In the genomic region with DNA sequence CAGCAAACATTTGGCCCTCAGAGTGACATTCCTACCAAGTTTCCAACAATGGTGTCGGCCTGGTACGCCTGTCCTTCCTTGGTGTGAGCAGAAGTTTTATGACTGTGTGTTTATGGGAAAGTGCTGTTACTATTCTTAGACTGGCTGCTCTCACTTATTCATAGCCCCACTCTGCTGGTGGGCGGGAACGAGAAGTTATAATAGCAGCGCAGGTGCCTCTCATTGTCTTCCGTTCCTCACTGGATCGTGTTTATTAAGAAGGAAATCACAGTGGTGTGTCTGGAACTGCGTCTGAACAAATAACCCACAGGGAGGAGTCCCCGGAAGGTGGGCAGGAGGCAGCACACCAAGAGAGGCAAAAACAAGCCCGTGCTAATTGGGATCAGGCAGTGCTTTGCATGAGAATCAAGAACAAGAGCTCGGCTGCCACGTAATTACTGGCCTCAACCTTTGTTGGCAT, we compare ENCODE assay signal across 10 mouse cellular contexts.
DNase-seq lines count a peak whose midpoint lies in the region; ATAC-seq and TF ChIP-seq lines count a peak whose summit lies in the region.
"Had no signal": no experiment of that assay in that cellular context is flagged by ENCODE, and none has a peak within 500 bp of the region (broad histone marks: within the 10 kb centered on the region; RNA-seq: fewer than 3 reads in every experiment).

No protein-coding gene starts in this region.

- H3K27me3 ChIP-seq in lung, embryonic 14.5 days (ENCODE audit: insufficient read depth, low read length): no peaks in the 10 kb centered on the region
- no peaks in the 10 kb centered on the region for H3K27me3 ChIP-seq in heart, embryonic 12.5 days (replicated peaks)
- H3K27me3 ChIP-seq: stomach, embryonic 15.5 days had no signal

- H3K4me2 ChIP-seq in lung, embryonic 14.5 days: no peak overlapping the region
- peak overlapping the region; percentile 54 for H3K4me2 ChIP-seq in heart, embryonic 12.5 days
- H3K4me2 ChIP-seq: stomach, embryonic 15.5 days had no signal

- no peak overlapping the region for H3K9ac ChIP-seq in lung, embryonic 14.5 days
- no peak overlapping the region for H3K9ac ChIP-seq in heart, embryonic 12.5 days
- H3K9ac ChIP-seq: stomach, embryonic 15.5 days had no signal

- peaks cover 3% of the 10 kb centered on the region; the same call in 1 of the 2 replicates for H3K9me3 ChIP-seq in lung, embryonic 14.5 days (ENCODE audit: low read depth, low read length)
- H3K9me3 ChIP-seq in heart, embryonic 12.5 days (replicated peaks): peaks cover 7% of the 10 kb centered on the region; the same call in 1 of the 2 replicates
- H3K9me3 ChIP-seq: stomach, embryonic 15.5 days had no signal

- ATAC-seq in lung, embryonic 14.5 days (ENCODE audit: insufficient read depth): no peak
- no peak for ATAC-seq in heart, embryonic 12.5 days (ENCODE audit: insufficient number of reproducible peaks, low FRiP score)

- no peak overlapping the region for H3K4me3 ChIP-seq in lung, embryonic 14.5 days (ENCODE audit: low read depth, low read length)
- no peak overlapping the region for H3K4me3 ChIP-seq in lung, adult 2 months (replicated peaks; ENCODE audit: extremely low read depth, low read depth, low read length)
- no peak overlapping the region; the same call in 1 of the 2 replicates for H3K4me3 ChIP-seq in heart, embryonic 12.5 days
- H3K4me3 ChIP-seq: stomach, embryonic 15.5 days had no signal

- peak; percentile 24 for DNase-seq in lung, embryonic 14.5 days
- no peak for DNase-seq in lung, adult 2 months
- DNase-seq in T-cell, adult 2 months (ENCODE audit: low spot score): peak; percentile 86
- peak; percentile 28 for DNase-seq in retina, embryonic 14.5 days (ENCODE audit: low spot score)
- no peak for DNase-seq in layer of hippocampus, adult 18-20 months (ENCODE audit: low spot score in 2 of 2)
- DNase-seq in adrenal gland, adult 8-10 months: no peak
- DNase-seq in gastrocnemius, postnatal 25 days: no peak
- DNase-seq: cerebellum, adult 18-20 months had no signal

- H3K27ac ChIP-seq in lung, embryonic 14.5 days (ENCODE audit: low read depth): no peak overlapping the region; the same call in 1 of the 2 replicates
- H3K27ac ChIP-seq in heart, embryonic 12.5 days (ENCODE audit: poor library complexity, severe bottlenecking): peak overlapping the region; percentile 75
- H3K27ac ChIP-seq: stomach, embryonic 15.5 days had no signal

- H3K4me1 ChIP-seq in lung, embryonic 14.5 days (ENCODE audit: insufficient read depth): no peaks in the 10 kb centered on the region
- no peaks in the 10 kb centered on the region for H3K4me1 ChIP-seq in lung, adult 2 months (ENCODE audit: control insufficient read depth, insufficient read depth, low read length)
- peaks cover 33% of the 10 kb centered on the region for H3K4me1 ChIP-seq in heart, embryonic 12.5 days (replicated peaks)
- H3K4me1 ChIP-seq: stomach, embryonic 15.5 days had no signal

- H3K36me3 ChIP-seq in lung, embryonic 14.5 days (ENCODE audit: insufficient read depth): no peaks in the 10 kb centered on the region
- H3K36me3 ChIP-seq in heart, embryonic 12.5 days: no peaks in the 10 kb centered on the region
- H3K36me3 ChIP-seq: stomach, embryonic 15.5 days had no signal

- TF ChIP-seq POLR2A in lung, adult 2 months (IDR thresholded peaks at IDR 0.05; ENCODE audit: borderline replicate concordance, extremely low read depth, low read depth, low read length): no peak

- TF ChIP-seq CTCF in lung, embryonic 14.5 days (IDR thresholded peaks at IDR 0.05; ENCODE audit: low read depth): no peak
- no peak for TF ChIP-seq CTCF in lung, adult 2 months (IDR thresholded peaks at IDR 0.05; ENCODE audit: insufficient read depth, low read length)

- 34% methylated on average over 12 of the region's 12 CpGs for WGBS in lung, embryonic 14.5 days
- 23% methylated on average over 12 of the region's 12 CpGs for WGBS in lung, adult 2 months
- WGBS in heart, embryonic 12.5 days: 36% methylated on average over 12 of the region's 12 CpGs

Comparison
In these comparisons a context has a peak if more than half of its experiments do, and no peak if none do; other contexts are left out.
1. DNase-seq: peak in lung, embryonic 14.5 days (single experiment), T-cell, adult 2 months (single experiment) and retina, embryonic 14.5 days (single experiment); none in lung, adult 2 months (single experiment), layer of hippocampus, adult 18-20 months (0 of 2), adrenal gland, adult 8-10 months (single experiment) and gastrocnemius, postnatal 25 days (single experiment).